Mouse (Mus musculus) liver (tissue): ENCODE measurements around the gene 4933409G03Rik.
A peak's percentile ranks its signal among the peaks of the same experiment; 100 is the strongest.
"Not testable (repeated sequence)": the region's sequence is repeated elsewhere in the genome, so short reads cannot be mapped to it uniquely, and the experiment has no call there.

Source experiments
- DNase-seq: peaks from one replicate; pipeline ENCODE4 v3.0.0-alpha.2; 2020; ENCODE audit warnings: mixed read lengths

The 4933409G03Rik gene

GRCm38 (mm10) chr2:68582113-68582512 lies at the start of gene 4933409G03Rik:
Gene 4933409G03Rik (plus strand): TSS chr2:68582413.
- no peak for DNase-seq

DNA sequence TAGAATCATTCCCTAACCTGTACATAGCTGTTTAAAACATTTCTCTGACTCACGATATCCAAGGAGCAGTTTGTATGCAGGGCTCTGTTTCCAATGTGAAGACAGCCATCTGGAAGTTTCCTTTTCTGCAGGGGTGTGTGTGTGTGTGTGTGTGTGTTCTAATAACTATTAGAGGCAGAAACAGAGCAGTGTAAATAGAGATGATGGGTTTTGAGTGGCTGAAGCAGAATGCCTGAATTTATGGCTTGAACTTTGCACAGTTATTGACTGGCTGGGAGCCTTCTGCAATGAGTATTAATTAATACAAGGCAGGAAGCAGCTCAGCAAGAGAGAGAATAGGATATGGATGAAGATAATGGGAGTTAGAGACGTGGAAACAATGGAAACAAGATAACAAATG lies 38.0 kb upstream of the 4933409G03Rik start:
- DNase-seq, result no peak

GRCm38 (mm10) chr2:68560821-68561220 lies 21.4 kb upstream of the 4933409G03Rik start:
- no peak for DNase-seq

- DNase-seq, result no peak
Measured at GRCm38 (mm10) chr2:68563331-68563730, 18.9 kb upstream of the 4933409G03Rik start.

DNA sequence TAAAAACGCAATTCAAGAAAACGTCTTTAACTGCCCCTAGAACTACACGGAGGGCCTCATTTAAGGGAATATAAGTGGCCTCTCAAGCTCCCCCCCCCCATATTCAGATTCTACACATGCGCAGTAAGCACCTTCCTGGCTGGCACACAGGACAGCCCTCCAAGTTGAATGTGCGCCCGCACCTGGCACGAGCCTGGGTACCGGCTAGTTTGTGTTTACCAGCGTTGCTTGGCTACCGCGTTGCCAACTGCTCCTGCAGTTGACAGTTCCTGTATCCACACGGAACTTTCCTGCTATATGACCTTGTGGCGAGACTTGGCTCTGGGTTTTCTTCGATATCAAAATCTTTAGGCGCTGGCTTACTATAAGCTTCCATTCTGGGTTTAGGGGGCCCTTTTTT lies 13.9 kb upstream of the 4933409G03Rik start:
- no peak for DNase-seq

DNA sequence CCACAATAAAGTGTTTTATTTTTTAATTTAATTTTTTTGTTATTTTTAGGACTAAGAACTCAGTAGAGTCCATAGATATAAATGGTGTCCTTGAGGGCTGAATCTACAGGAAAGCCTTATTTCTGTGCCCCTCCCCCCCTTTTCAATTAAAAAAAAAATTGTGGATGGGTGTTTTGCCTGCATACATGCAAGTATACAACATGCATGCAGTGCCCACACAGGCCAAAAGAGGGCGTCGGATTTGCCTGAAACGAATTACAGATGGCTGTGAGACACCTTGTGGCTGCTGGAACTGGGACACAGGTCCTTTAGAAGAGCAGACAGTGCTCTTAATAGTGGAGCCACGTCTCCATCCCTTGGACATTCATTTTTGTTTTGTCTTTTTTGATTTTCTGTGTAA lies 9.9 kb upstream of the 4933409G03Rik start:
- peak; percentile 23 for DNase-seq

GRCm38 (mm10) chr2:68592765-68593164 lies 10.6 kb downstream of the 4933409G03Rik start:
- no peak for DNase-seq

DNA sequence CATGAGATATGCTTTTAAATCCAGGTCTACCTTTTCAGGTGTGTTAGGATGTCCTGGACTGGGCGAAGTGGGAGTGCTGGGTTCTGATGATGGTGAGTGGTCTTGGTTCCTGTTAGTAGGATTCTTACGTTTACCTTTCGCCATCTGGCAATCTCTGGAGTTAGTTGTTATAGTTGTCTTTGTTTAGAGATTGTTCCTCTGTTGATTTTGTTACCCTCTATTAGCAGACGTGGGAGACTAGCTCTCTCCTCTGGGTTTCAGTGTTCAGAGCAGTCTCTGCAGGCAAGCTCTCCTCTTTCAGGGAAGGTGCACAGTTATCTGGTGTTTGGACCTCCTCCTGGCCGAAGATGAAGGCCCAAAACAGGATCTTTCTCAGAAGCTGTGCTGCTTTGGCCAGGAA lies 74.0 kb downstream of the 4933409G03Rik start, which contains the start of gene 4932414N04Rik:
4932414N04Rik (plus strand) TSS at position 301 of the 400 bp plus-strand sequence.
- not testable (repeated sequence) for DNase-seq
